Mouse (Mus musculus) heart, embryonic 16.5 days (tissue): ENCODE results near the gene Ptcd1. TPM values are rescaled to one million over a fixed set of nuclear protein-coding genes. Genes with fewer than 3 reads are reported as not detected.

Experiments used
- ATAC-seq: fragments of 200-750 bp; cut with Nextera tagmentation; replicated peaks from 2 replicates; pipeline ENCODE4 v1.8.0; 2017; ENCODE audit warnings: moderate number of reproducible peaks; ENCODE audit not compliant: insufficient read depth, low FRiP score; ENCODE audit errors: extremely low read depth
- H3K27ac ChIP-seq: fragments of 300-500 bp; sonication (generic); 2 replicates; pipeline ENCODE4 v1.5.1; 2014; ENCODE audit warnings: mild to moderate bottlenecking, low read length, control low read depth, moderate library complexity
- H3K27me3 ChIP-seq: fragments of 300-500 bp; sonication (generic); 2 replicates; pipeline ENCODE4 v1.6.1; 2014; ENCODE audit warnings: low read length, mixed read lengths; ENCODE audit not compliant: control insufficient read depth, insufficient read depth
- H3K36me3 ChIP-seq: fragments of 300-500 bp; sonication (generic); 2 replicates; pipeline ENCODE4 v1.6.1; 2014; ENCODE audit not compliant: control insufficient read depth, insufficient read depth
- H3K4me1 ChIP-seq: fragments of 300-500 bp; sonication (generic); 2 replicates; pipeline ENCODE4 v1.6.1; 2014; ENCODE audit warnings: low read length, mixed read lengths; ENCODE audit not compliant: control insufficient read depth, insufficient read depth
- H3K4me2 ChIP-seq: fragments of 300-500 bp; sonication (generic); 2 replicates; pipeline ENCODE4 v1.6.1; 2014; ENCODE audit warnings: low read depth, mild to moderate bottlenecking, control low read depth, low read length
- H3K4me3 ChIP-seq: fragments of 300-500 bp; sonication (generic); 2 replicates; pipeline ENCODE4 v1.5.1; 2014; ENCODE audit warnings: mild to moderate bottlenecking, control low read depth, low read length
- H3K9ac ChIP-seq: fragments of 300-500 bp; sonication (generic); 2 replicates; pipeline ENCODE4 v1.6.1; 2014; ENCODE audit warnings: low read length, control low read depth
- H3K9me3 ChIP-seq: fragments of 300-500 bp; sonication (generic); replicated peaks from 2 replicates; pipeline ENCODE4 v1.6.1; 2016; ENCODE audit warnings: low read length; ENCODE audit not compliant: control insufficient read depth
- WGBS: fragments of 180-500 bp; shearing (Covaris S2); extraction: QIAGEN DNeasy Blood & Tissue Kit; methylation state at CpG from one replicate; pipeline ENCODE4 v1.1.7; 2014; 5-methylcytosine and 5-hydroxymethylcytosine counted together
- polyA plus RNA-seq: library from polyadenylated mRNA; unstranded; fragments of >200 nt; fragmentation: Nextera tagmentation; extraction: Ambion mirVana; gene quantifications from 2 replicates; pipeline ENCODE4 v1.2.1, GENCODE M21; 2015

Gene Ptcd1
- polyA plus RNA-seq, 1 experiment from 2014 or later: 17.2 TPM

DNA sequence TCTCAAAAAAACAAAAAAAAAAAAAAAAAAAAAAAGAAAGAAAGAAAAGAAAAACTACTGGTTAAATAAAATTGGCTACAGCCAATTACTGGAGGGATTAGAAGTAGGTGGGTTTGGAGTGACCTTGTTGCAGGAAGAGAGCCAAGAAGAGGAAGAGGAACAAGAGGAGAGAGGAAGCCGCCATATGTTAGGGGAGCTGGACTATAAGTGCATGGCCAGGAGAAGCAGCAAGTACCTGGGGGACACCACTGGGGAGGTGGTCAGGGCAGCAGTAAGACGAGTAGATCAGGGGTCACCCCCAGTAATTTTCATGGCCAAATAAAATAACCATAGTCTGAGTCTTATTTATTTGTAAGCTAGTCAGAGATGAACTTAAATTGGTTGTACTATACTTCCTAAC, 18.3 kb upstream of the Ptcd1 start:
- Histone ChIP-seq H3K27ac (no peak overlapping the region), H3K9ac (no peak overlapping the region), H3K9me3 (no peaks in the 10 kb centered on the region), H3K27me3 (no peaks in the 10 kb centered on the region), H3K4me1 (peaks cover 12% of the 10 kb centered on the region), H3K36me3 (peaks cover 66% of the 10 kb centered on the region), H3K4me3 (no peak overlapping the region), H3K4me2 (no peak overlapping the region)
- WGBS: 76% methylated on average over 2 of the region's 2 CpGs
- no peak for ATAC-seq

DNA sequence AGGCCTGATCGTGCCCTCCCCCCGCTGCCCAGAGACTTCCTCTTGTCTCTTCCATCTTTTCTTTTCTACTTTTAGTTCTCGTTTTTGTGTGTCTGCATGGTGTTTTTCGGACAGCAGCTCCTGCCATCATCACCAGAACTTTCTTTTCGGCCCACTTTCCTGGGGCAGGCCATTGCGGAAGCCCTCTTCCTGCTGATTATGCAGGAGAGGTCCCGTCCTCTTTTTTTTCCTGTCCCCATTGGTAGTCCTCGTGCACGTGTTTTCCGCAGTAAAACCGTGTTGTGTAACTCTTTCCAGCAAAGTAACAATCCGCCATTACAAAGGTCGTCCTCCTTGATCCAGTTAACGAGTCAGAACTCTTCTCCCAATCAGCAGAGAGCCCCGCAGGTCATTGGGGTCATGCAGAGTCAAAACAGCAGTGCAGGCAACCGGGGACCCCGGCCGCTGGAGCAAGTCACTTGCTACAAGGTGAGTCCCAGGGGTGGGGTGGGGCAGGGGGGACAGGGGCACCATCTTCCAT, 11.6 kb upstream of the Ptcd1 start:
- no peaks in the 10 kb centered on the region for H3K27me3 ChIP-seq
- no peaks in the 10 kb centered on the region for H3K9me3 ChIP-seq
- H3K36me3 ChIP-seq: peaks cover 58% of the 10 kb centered on the region
- no peak overlapping the region for H3K4me3 ChIP-seq
- H3K4me1 ChIP-seq: no peaks in the 10 kb centered on the region
- no peak overlapping the region for H3K27ac ChIP-seq
- WGBS: 83% methylated on average over 18 of the region's 18 CpGs
- H3K9ac ChIP-seq: no peak overlapping the region
- H3K4me2 ChIP-seq: no peak overlapping the region
- no peak for ATAC-seq

DNA sequence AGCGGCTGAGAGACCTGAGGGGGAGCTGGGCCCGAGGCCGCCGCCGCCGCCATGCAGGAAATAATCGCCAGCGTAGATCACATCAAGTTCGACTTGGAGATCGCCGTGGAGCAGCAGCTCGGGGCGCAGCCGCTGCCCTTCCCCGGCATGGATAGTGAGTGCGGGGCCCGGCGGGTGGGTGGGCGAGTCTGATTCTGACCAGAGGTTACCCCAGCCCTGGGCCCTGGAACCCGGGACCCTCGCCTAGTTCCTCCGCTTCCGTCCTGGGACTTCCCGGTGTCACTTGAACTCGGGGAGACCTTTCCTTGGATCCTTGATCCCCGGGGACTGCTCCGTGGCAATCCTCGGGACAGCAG, 376 bp upstream of the Ptcd1 start:
- H3K36me3 ChIP-seq: peaks cover 10% of the 10 kb centered on the region
- peak; percentile 38 for ATAC-seq

DNA sequence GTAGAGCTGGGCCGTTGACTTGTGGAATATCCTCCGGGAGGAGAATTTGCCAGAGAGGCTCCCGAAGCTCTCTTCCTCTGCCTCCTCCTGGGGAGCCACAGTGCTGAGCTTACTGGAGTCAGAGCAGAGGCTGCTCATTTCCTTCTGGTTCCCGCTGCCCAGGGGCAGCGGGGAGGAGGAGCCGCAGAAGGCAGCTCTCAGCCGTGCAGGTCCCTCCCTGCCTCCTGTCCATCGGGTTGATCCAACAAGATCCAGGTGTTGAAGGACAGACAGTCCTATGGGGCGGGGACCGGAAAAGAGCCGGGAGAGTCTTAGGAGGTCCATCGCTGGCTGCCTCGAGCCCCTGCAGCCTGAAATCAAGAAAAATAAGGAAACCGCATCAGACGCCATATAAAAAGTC, 1.7 kb downstream of the Ptcd1 start:
- H3K4me2 ChIP-seq: no peak overlapping the region; the same call in 1 of the 2 replicates
- peak overlapping the region; percentile 24; the same call in 1 of the 2 replicates for H3K27ac ChIP-seq
- peaks cover 3% of the 10 kb centered on the region; the same call in 1 of the 2 replicates for H3K36me3 ChIP-seq
- ATAC-seq: no peak
- no peak overlapping the region for H3K9ac ChIP-seq
- H3K4me1 ChIP-seq: peaks cover 18% of the 10 kb centered on the region
- H3K4me3 ChIP-seq: no peak overlapping the region
- no peaks in the 10 kb centered on the region for H3K9me3 ChIP-seq
- no peaks in the 10 kb centered on the region for H3K27me3 ChIP-seq
- WGBS: 77% methylated on average over 15 of the region's 15 CpGs

More for the DNA sequence above, 376 bp upstream of the Ptcd1 start:
- peak overlapping the region; percentile 93 for H3K9ac ChIP-seq
- H3K4me3 ChIP-seq: peak overlapping the region; percentile 85
- under 1% methylated on average over 28 of the region's 28 CpGs for WGBS
- peaks cover 18% of the 10 kb centered on the region for H3K4me1 ChIP-seq
- H3K27me3 ChIP-seq: no peaks in the 10 kb centered on the region
- peak overlapping the region; percentile 75 for H3K27ac ChIP-seq
- no peaks in the 10 kb centered on the region for H3K9me3 ChIP-seq
- peak overlapping the region; percentile 78 for H3K4me2 ChIP-seq

DNA sequence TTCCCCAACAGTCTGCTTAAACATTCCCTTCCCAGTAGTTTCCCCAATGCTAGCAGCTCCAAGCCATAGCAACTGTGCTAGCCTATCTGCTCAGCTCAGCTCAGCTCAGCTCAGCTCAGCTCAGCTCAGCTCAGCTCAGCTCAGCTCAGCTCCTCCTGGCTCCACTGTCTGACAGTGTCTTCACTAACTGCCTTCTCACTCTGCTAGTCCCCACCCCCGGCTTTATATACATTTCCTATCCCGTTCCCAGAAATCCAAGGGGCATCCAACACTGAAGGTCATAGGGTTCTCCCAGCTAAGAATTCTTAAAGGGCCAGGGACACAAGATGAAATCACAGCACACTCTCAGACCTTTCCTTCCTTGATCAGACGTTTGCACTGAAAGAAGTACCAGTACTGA, 2.2 kb downstream of the Ptcd1 start:
- H3K4me1 ChIP-seq: peaks cover 18% of the 10 kb centered on the region
- WGBS: 46% methylated on average over 3 of the region's 3 CpGs
- no peaks in the 10 kb centered on the region for H3K9me3 ChIP-seq
- H3K4me2 ChIP-seq: peak overlapping the region; percentile 11
- H3K36me3 ChIP-seq: peaks cover 3% of the 10 kb centered on the region; the same call in 1 of the 2 replicates
- no peak overlapping the region for H3K4me3 ChIP-seq
- ATAC-seq: no peak
- peak overlapping the region; percentile 24; the same call in 1 of the 2 replicates for H3K27ac ChIP-seq
- no peak overlapping the region for H3K9ac ChIP-seq
- no peaks in the 10 kb centered on the region for H3K27me3 ChIP-seq

DNA sequence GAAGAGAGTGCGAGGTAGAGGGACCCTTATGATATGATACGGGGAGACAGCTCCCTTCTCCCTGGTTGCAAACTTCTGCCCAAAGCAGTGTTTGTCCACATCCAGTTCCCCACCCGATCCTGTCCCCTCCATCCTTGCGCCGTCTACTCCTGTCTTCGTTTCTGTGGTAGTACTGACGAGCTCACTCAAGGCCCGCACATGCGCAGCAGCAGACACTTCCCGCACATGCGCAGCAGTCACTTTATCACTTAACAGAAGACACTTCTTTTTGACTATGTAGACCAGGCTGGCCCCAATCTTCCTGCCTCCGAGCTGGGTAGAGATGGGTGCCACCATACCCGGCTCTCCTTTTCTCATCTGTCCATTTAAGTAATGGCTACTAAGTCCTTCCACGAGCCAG, 5.5 kb downstream of the Ptcd1 start:
- no peak overlapping the region for H3K27ac ChIP-seq
- 93% methylated on average over 14 of the region's 14 CpGs for WGBS
- H3K9me3 ChIP-seq: no peaks in the 10 kb centered on the region
- H3K9ac ChIP-seq: no peak overlapping the region
- H3K4me2 ChIP-seq: no peak overlapping the region
- H3K27me3 ChIP-seq: no peaks in the 10 kb centered on the region
- H3K4me3 ChIP-seq: no peak overlapping the region
- no peak for ATAC-seq
- H3K36me3 ChIP-seq: peaks cover 27% of the 10 kb centered on the region
- H3K4me1 ChIP-seq: peaks cover 6% of the 10 kb centered on the region

DNA sequence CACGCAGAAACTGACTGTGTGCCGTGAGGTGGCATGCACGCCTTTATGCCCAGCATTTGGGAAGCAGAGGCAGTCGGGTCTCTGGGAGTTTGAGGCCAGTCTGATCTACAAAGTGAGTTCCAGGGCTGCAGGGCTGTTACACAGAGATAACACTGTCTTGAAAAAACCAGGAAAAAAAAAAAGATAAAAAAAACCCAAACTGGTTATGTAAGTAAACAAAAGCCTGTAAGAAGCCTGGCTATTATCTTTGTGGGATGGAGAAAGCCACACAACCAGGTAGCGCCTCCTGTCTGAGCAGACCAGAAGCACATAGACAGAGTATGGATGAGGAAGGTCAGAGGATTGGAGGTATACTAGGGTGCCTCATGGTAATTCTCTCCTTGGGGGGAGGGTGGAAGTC, 14.2 kb downstream of the Ptcd1 start:
- WGBS: 90% methylated on average over 5 of the region's 5 CpGs
- Histone ChIP-seq H3K27me3 (no peaks in the 10 kb centered on the region), H3K9me3 (no peaks in the 10 kb centered on the region), H3K4me1 (no peaks in the 10 kb centered on the region), H3K9ac (no peak overlapping the region), H3K4me2 (no peak overlapping the region), H3K27ac (no peak overlapping the region), H3K36me3 (peaks cover 71% of the 10 kb centered on the region), H3K4me3 (no peak overlapping the region)
- no peak for ATAC-seq

DNA sequence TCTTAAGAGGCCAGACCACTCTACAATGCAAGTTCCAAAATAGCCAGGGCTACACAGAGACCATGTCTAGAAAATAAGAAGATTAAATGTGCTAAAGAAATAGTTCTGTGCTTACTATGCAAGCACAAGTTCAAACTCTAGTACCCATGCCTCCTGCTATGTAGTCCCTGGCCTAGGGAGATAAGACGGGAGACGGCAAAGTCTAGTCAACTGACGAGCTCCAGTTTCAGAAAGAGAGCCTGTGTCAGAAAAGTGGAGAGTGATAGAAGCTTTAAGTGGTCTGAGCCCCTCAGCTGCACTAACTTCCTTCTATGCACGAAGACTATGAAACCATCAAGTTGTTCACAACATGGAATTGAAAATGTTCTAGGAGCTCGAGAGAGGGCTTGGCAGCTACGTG, 17.6 kb downstream of the Ptcd1 start:
- Histone ChIP-seq H3K27me3 (no peaks in the 10 kb centered on the region), H3K4me1 (no peaks in the 10 kb centered on the region), H3K4me3 (no peak overlapping the region), H3K36me3 (peaks cover 82% of the 10 kb centered on the region), H3K9ac (no peak overlapping the region), H3K4me2 (no peak overlapping the region), H3K9me3 (no peaks in the 10 kb centered on the region), H3K27ac (no peak overlapping the region)
- WGBS: 66% methylated on average over 6 of the region's 6 CpGs
- no peak for ATAC-seq

DNA sequence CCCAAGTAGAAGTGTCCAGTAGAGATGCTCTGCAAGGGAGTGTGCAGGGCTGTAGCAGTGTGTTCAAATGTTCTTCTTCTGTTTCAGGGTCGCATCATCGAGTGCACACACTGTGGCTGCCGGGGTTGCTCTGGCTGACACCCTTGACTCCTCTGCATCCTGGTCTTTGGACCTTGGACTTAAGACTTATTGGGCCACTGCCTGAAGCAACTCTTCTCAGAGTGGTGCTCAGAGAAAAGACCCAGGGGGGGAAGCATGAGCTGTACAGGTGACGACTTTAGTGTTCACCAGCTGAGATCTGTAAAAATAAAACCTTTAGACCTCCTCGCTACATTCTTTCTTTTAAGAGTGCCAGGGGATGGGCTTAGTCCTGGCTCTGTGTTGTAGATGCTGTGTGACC, 19.2 kb downstream of the Ptcd1 start:
- Histone ChIP-seq H3K27me3 (no peaks in the 10 kb centered on the region), H3K36me3 (peaks cover 86% of the 10 kb centered on the region), H3K27ac (no peak overlapping the region), H3K9me3 (no peaks in the 10 kb centered on the region), H3K4me3 (no peak overlapping the region), H3K4me1 (no peaks in the 10 kb centered on the region), H3K9ac (no peak overlapping the region), H3K4me2 (no peak overlapping the region)
- WGBS: 90% methylated on average over 5 of the region's 5 CpGs
- ATAC-seq: no peak
